19 mouse cellular contexts compared by ENCODE assay signal in the genomic region with DNA sequence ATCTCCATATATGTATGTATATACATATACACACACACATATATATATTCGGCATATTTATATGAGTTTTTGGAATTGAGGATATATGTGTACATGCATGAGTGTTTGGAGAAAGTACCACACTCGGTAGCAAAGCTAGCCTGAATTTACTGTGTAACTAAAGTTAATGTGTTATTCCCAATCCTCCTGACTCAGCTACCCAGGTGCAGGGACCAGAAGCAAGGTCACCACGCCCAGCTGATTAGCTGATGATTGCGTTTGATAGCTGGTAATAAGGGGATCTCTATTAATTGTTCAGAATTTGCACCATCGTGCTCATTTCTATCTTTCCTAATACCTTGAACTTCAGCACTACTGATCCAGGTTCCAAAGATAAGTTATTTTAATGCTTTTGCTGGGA. TPM values are rescaled to one million over a fixed set of nuclear protein-coding genes. Genes with fewer than 3 reads are reported as not detected.
A peak's percentile ranks its signal among the peaks of the same experiment; 100 is the strongest.
DNase-seq lines count a peak whose midpoint lies in the region; ATAC-seq lines count a peak whose summit lies in the region.
"Had no signal": no experiment of that assay in that cellular context is flagged by ENCODE, and none has a peak within 500 bp of the region (broad histone marks: within the 10 kb centered on the region; RNA-seq: fewer than 3 reads in every experiment).

No protein-coding gene starts in this region.

- peaks cover 41% of the 10 kb centered on the region for H3K4me1 ChIP-seq in forebrain, embryonic 12.5 days
- H3K4me1 ChIP-seq in forebrain, embryonic 11.5 days (replicated peaks; ENCODE audit: control insufficient read depth, insufficient read depth, low read length) = peaks cover 2% of the 10 kb centered on the region; the same call in 1 of the 2 replicates
- peaks cover 27% of the 10 kb centered on the region; the same call in 1 of the 2 replicates for H3K4me1 ChIP-seq in kidney, embryonic 16.5 days (ENCODE audit: insufficient read depth, low read length)
- peaks cover 22% of the 10 kb centered on the region for H3K4me1 ChIP-seq in embryonic facial prominence, embryonic 10.5 days

- peaks cover 2% of the 10 kb centered on the region for H3K36me3 ChIP-seq in forebrain, embryonic 12.5 days (replicated peaks)
- no peaks in the 10 kb centered on the region for H3K36me3 ChIP-seq in forebrain, embryonic 11.5 days (ENCODE audit: control insufficient read depth, insufficient read depth, low read length)
- H3K36me3 ChIP-seq in kidney, embryonic 16.5 days (ENCODE audit: insufficient read depth, low read length) = peaks cover 3% of the 10 kb centered on the region; the same call in 1 of the 2 replicates
- peaks cover 20% of the 10 kb centered on the region for H3K36me3 ChIP-seq in embryonic facial prominence, embryonic 10.5 days (replicated peaks)
- H3K36me3 ChIP-seq: lung, embryonic 15.5 days had no signal

- H3K4me2 ChIP-seq in forebrain, embryonic 12.5 days = peak overlapping the region; percentile 65; the same call in 1 of the 2 replicates
- no peak overlapping the region for H3K4me2 ChIP-seq in forebrain, embryonic 11.5 days (ENCODE audit: low read depth, low read length, severe bottlenecking)
- no peak overlapping the region for H3K4me2 ChIP-seq in kidney, embryonic 16.5 days (replicated peaks; ENCODE audit: low read depth, low read length)

- H3K9ac ChIP-seq in forebrain, embryonic 12.5 days = no peak overlapping the region
- H3K9ac ChIP-seq in forebrain, embryonic 11.5 days (ENCODE audit: low read length) = no peak overlapping the region
- H3K9ac ChIP-seq in kidney, embryonic 16.5 days (replicated peaks; ENCODE audit: low read length) = no peak overlapping the region
- H3K9ac ChIP-seq: embryonic facial prominence, embryonic 15.5 days; hindbrain, embryonic 15.5 days had no signal

- no peak for DNase-seq in forebrain, embryonic 11.5 days (ENCODE audit: low spot score)
- DNase-seq in kidney, adult 9 months = peak; percentile 56
- DNase-seq in embryonic facial prominence, embryonic 10.5 days (ENCODE audit: low spot score) = no peak
- DNase-seq in kidney, postnatal 25 days = peak; percentile 30 to 45
- no peak for DNase-seq in retina, postnatal 1 day
- no peak for DNase-seq in lung, adult 18-20 months
- DNase-seq: cerebellum, adult 9-11 months; gastrocnemius, postnatal 14 days; heart, postnatal 10 days; left cerebral cortex, postnatal 4 days; midbrain, embryonic 14.5 days; right cerebral cortex, adult 18-20 months; thymus, postnatal 14 days had no signal

- H3K9me3 ChIP-seq in forebrain, embryonic 12.5 days = no peaks in the 10 kb centered on the region
- no peaks in the 10 kb centered on the region for H3K9me3 ChIP-seq in forebrain, embryonic 11.5 days (ENCODE audit: control insufficient read depth, low read length)
- H3K9me3 ChIP-seq in kidney, embryonic 16.5 days (ENCODE audit: low read length) = no peaks in the 10 kb centered on the region
- no peaks in the 10 kb centered on the region for H3K9me3 ChIP-seq in embryonic facial prominence, embryonic 10.5 days
- H3K9me3 ChIP-seq: embryonic facial prominence, embryonic 15.5 days; hindbrain, embryonic 15.5 days; lung, embryonic 15.5 days had no signal

- no peak overlapping the region for H3K27ac ChIP-seq in forebrain, embryonic 12.5 days
- no peak overlapping the region for H3K27ac ChIP-seq in forebrain, embryonic 11.5 days (ENCODE audit: low read depth, low read length)
- H3K27ac ChIP-seq in kidney, embryonic 16.5 days (ENCODE audit: low read length) = no peak overlapping the region
- no peak overlapping the region for H3K27ac ChIP-seq in embryonic facial prominence, embryonic 10.5 days (replicated peaks)
- H3K27ac ChIP-seq: embryonic facial prominence, embryonic 15.5 days; hindbrain, embryonic 15.5 days; layer of hippocampus, adult 2 months; lung, embryonic 15.5 days had no signal

- H3K4me3 ChIP-seq in forebrain, embryonic 12.5 days (replicated peaks) = no peak overlapping the region
- no peak overlapping the region for H3K4me3 ChIP-seq in forebrain, embryonic 11.5 days (ENCODE audit: low read depth, low read length)
- no peak overlapping the region for H3K4me3 ChIP-seq in kidney, embryonic 16.5 days (ENCODE audit: low read length)
- H3K4me3 ChIP-seq in embryonic facial prominence, embryonic 10.5 days = peak overlapping the region; percentile 78; the same call in 1 of the 2 replicates
- H3K4me3 ChIP-seq: layer of hippocampus, adult 2 months had no signal

- WGBS in forebrain, embryonic 12.5 days = 87% methylated on average over 5 of the region's 5 CpGs
- WGBS in forebrain, embryonic 11.5 days = 93% methylated on average over 5 of the region's 5 CpGs
- WGBS in kidney, embryonic 16.5 days = 75% methylated on average over 5 of the region's 5 CpGs
- 92% methylated on average over 5 of the region's 5 CpGs for WGBS in embryonic facial prominence, embryonic 10.5 days

- H3K27me3 ChIP-seq in forebrain, embryonic 12.5 days = no peaks in the 10 kb centered on the region
- H3K27me3 ChIP-seq in forebrain, embryonic 11.5 days (ENCODE audit: control insufficient read depth, insufficient read depth, low read length) = no peaks in the 10 kb centered on the region
- no peaks in the 10 kb centered on the region for H3K27me3 ChIP-seq in kidney, embryonic 16.5 days (ENCODE audit: insufficient read depth, low read length)
- no peaks in the 10 kb centered on the region for H3K27me3 ChIP-seq in embryonic facial prominence, embryonic 10.5 days (replicated peaks; ENCODE audit: low read depth, poor library complexity, severe bottlenecking)
- H3K27me3 ChIP-seq: embryonic facial prominence, embryonic 15.5 days; hindbrain, embryonic 15.5 days; lung, embryonic 15.5 days had no signal

- ATAC-seq in forebrain, embryonic 12.5 days (ENCODE audit: low FRiP score) = no peak
- ATAC-seq in forebrain, embryonic 11.5 days (replicated peaks; ENCODE audit: low FRiP score) = no peak
- ATAC-seq in kidney, embryonic 16.5 days (ENCODE audit: low FRiP score, low TSS enrichment) = no peak

RNA-seq across cellular contexts. Expression of a gene that starts 1.7 kb away (rescaled TPM):
- 30.4 and 33.2 TPM in 2 replicates for polyA plus RNA-seq in forebrain, embryonic 12.5 days (2016; fragmentation: Nextera tagmentation; extraction: Ambion mirVana)
- polyA plus RNA-seq in forebrain, embryonic 11.5 days (2014; fragmentation: Nextera tagmentation; extraction: Ambion mirVana) = 31.8 and 33.1 TPM in 2 replicates
- polyA plus RNA-seq in kidney, embryonic 16.5 days (2015; fragmentation: Nextera tagmentation; extraction: Ambion mirVana) = 56.4 and 65.5 TPM in 2 replicates
- 32.1 and 36.1 TPM in 2 replicates for polyA plus RNA-seq in embryonic facial prominence, embryonic 10.5 days (2016; fragmentation: Nextera tagmentation; extraction: Ambion mirVana)

RNA-seq across cellular contexts. Expression of a gene that starts 4.5 kb away (rescaled TPM):
- 26.3 and 28.9 TPM in 2 replicates for polyA plus RNA-seq in forebrain, embryonic 12.5 days (2016; fragmentation: Nextera tagmentation; extraction: Ambion mirVana)
- 29.8 and 31.5 TPM in 2 replicates for polyA plus RNA-seq in forebrain, embryonic 11.5 days (2014; fragmentation: Nextera tagmentation; extraction: Ambion mirVana)
- 34.2 and 35.2 TPM in 2 replicates for polyA plus RNA-seq in kidney, embryonic 16.5 days (2015; fragmentation: Nextera tagmentation; extraction: Ambion mirVana)
- polyA plus RNA-seq in embryonic facial prominence, embryonic 10.5 days (2016; fragmentation: Nextera tagmentation; extraction: Ambion mirVana) = 25.0 and 26.9 TPM in 2 replicates

RNA-seq across cellular contexts. Expression of a gene that starts 29.2 kb away (rescaled TPM):
- polyA plus RNA-seq in forebrain, embryonic 12.5 days (2016; fragmentation: Nextera tagmentation; extraction: Ambion mirVana) = 128 and 137 TPM in 2 replicates
- 143 and 150 TPM in 2 replicates for polyA plus RNA-seq in forebrain, embryonic 11.5 days (2014; fragmentation: Nextera tagmentation; extraction: Ambion mirVana)
- polyA plus RNA-seq in kidney, embryonic 16.5 days (2015; fragmentation: Nextera tagmentation; extraction: Ambion mirVana) = 137 TPM in 2 replicates
- 153 TPM in 2 replicates for polyA plus RNA-seq in embryonic facial prominence, embryonic 10.5 days (2016; fragmentation: Nextera tagmentation; extraction: Ambion mirVana)

Comparison
In these comparisons a context has a peak if more than half of its experiments do, and no peak if none do; other contexts are left out.
1. DNase-seq: peak in kidney, adult 9 months (single experiment) and kidney, postnatal 25 days (2 of 2); none in forebrain, embryonic 11.5 days (single experiment), embryonic facial prominence, embryonic 10.5 days (single experiment), retina, postnatal 1 day (single experiment) and lung, adult 18-20 months (0 of 2).